Mouse (Mus musculus): Measurements from ENCODE around the gene Cdca3. TPM values are rescaled to one million over a fixed set of nuclear protein-coding genes. Genes with fewer than 3 reads are reported as not detected.
A peak's percentile ranks its signal among the peaks of the same experiment; 100 is the strongest.
"Not testable (repeated sequence)": the region's sequence is repeated elsewhere in the genome, so short reads cannot be mapped to it uniquely, and the experiment has no call there.

The Cdca3 gene
- polyA plus RNA-seq, 1 experiment from 2014 or later: 35.3 TPM

DNA sequence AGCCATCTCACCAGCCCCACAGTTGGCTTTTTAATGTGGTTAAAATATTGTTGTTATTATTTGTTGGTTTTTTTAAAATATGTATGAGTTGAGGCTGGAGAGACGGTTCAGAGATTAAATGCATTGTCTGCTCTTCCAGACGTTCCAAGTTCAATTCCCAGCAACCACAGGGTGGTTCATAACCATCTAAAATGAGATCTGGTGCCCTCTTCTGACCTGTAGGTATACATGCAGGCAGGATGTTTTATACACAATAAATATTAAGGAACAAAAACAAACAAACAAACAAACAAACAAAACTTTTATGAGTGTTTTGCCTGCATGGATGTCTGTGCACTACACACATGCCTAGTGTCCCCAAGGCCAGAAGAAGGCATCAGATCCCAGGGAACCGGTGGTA is 26.3 kb upstream of the Cdca3 start:
- ATAC-seq (ENCODE audit: low FRiP score, low read depth): no peak

DNA sequence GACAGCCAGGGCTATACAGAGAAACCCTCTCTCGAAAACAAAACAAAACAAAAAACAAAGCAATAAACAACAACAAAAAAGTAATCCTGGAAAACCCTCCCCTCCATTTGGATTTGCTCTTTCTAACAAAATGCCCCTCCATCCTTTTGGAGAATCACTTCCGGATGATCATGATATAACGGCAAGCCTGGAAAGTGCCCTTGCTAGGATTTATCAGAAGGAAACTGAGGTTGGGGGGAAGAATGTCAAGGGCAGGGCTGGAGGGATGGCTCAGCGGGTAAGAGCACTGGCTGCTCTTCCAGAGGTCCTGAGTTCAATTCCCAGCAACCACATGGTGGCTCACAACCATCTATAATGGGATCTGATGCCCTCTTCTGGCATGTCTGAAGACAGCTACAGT is 25.7 kb upstream of the Cdca3 start:
- H3K36me3 ChIP-seq; H3K27me3 ChIP-seq; H3K4me3 ChIP-seq; H3K27ac ChIP-seq (replicated peaks); H3K4me2 ChIP-seq; H3K9ac ChIP-seq; ATAC-seq (ENCODE audit: low FRiP score, low read depth); H3K9me3 ChIP-seq: not testable (repeated sequence)
- peaks cover 25% of the 10 kb centered on the region for H3K4me1 ChIP-seq (replicated peaks)
- 93% methylated on average over 4 of the region's 4 CpGs for WGBS

More for the DNA sequence above, 26.3 kb upstream of the Cdca3 start:
- no peak overlapping the region for H3K4me3 ChIP-seq
- peaks cover 19% of the 10 kb centered on the region for H3K4me1 ChIP-seq (replicated peaks)
- H3K36me3 ChIP-seq: no peaks in the 10 kb centered on the region
- 80% methylated on average over 3 of the region's 3 CpGs for WGBS
- no peak overlapping the region for H3K27ac ChIP-seq (replicated peaks)
- H3K9ac ChIP-seq: no peak overlapping the region
- H3K27me3 ChIP-seq: no peaks in the 10 kb centered on the region
- H3K4me2 ChIP-seq: no peak overlapping the region
- no peaks in the 10 kb centered on the region for H3K9me3 ChIP-seq

DNA sequence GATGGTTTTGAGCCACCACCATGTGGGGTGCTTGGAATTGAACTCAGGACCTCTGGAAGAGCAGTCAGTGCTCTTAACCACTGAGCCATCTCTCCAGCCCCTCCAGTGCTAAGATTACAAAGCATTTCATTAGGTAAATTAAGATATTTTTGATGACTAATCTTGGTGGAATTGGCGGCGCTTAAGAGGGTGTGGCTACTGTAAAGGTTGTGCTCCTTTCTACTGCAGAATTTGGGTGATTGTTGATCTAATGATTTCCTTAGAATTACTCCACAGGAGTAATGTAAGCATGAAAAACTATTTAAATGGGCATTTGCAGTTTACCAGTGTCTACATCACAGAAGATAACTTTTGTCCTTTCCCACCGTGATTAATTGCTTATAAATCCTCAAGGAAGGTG is 25.0 kb upstream of the Cdca3 start:
- 92% methylated on average over 3 of the region's 3 CpGs for WGBS
- Histone ChIP-seq H3K9me3 (no peaks in the 10 kb centered on the region), H3K27me3 (no peaks in the 10 kb centered on the region), H3K36me3 (no peaks in the 10 kb centered on the region), H3K4me1 (replicated peaks) (peaks cover 32% of the 10 kb centered on the region), H3K27ac (replicated peaks) (no peak overlapping the region), H3K4me3 (no peak overlapping the region), H3K4me2 (no peak overlapping the region), H3K9ac (no peak overlapping the region)
- ATAC-seq (ENCODE audit: low FRiP score, low read depth): no peak

DNA sequence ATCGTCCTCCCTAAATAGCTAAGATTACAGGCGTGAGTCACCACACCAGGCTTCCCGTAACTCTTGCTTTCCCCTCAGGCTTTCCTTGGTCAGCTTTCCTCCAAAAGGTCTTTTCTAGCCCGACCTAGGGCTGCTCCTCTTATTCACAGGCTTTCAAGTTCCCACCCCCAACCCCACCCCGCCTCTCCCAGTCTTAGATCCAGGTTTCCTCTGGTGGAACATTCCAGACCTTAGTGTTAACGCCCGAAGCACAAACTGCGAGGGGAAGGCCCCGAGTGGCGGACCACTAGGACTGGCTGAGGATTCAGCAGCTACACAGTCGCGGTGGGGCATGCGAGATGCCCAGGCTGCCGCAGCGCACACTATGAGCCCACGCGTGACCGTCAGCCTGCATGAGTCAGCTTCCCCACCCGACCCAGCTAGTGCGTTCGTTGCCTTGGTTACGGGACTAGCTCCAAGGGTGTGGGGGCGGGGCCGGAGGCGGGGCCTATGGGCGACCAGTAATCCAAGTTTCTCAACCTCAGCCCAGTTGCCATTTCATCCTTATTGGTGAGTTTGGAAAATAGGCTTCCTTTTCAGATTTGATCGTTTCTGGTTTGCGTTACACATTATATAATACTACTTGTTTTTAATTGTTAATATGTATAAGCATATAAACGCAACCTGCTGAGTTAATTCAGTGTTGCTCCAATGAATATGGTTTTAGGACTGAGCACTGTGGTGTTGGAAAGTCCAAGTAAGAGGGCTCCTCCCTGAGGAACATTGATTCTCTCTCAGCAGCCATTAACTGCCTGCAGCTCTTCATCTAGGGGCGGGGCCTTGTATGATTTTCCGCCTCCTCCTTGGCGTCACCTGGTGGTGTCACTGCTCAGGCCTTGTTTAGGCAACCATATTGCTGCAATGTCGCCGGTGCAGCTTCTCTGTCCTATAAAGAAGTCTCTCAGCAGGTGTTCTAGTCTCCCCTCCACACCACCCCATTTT is 23.7 kb upstream of the Cdca3 start:
- Histone ChIP-seq H3K36me3 (no peaks in the 10 kb centered on the region), H3K27me3 (no peaks in the 10 kb centered on the region), H3K4me1 (replicated peaks) (peaks cover 42% of the 10 kb centered on the region), H3K9ac (peak overlapping the region; percentile 47), H3K4me2 (peak overlapping the region; percentile 89), H3K27ac (replicated peaks) (peak overlapping the region; percentile 92), H3K9me3 (no peaks in the 10 kb centered on the region), H3K4me3 (peak overlapping the region; percentile 50)
- peak; percentile 88 for ATAC-seq (ENCODE audit: low FRiP score, low read depth)
- WGBS: 2% methylated on average over 34 of the region's 34 CpGs

DNA sequence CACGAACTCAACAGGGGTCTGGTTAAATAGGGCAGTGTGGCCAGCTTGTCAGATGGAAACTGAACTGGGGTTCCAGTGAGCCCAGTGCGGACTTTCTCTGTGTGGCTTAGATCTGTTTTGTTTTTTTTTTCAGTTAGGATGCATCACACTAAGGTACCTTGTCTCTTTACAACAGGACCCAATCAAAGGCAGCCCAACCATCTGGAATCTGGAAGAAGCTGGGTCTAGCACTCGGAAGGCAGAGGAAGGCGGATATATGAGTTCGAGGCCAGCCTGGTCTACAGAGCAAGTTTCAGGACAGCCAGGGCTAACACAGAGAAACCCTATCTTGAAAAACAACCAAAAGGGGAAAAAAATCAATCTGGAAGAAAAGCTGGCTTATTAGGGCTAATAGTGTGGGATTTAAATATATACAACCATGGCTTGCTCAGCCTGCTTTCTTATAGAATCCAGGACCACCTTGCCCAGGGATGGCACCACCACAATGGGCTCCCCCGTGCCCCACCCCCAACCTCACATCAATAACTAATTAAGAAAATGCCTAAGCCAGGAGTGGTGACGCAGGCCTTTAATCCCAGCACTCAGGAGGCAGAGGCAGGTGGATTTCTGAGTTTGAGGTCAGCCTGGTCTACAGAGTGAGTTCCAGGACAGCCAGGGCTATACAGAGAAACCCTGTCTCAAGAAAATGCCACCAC is 22.8 kb upstream of the Cdca3 start:
- Histone ChIP-seq H3K4me2 (peak overlapping the region; percentile 89), H3K9ac (no peak overlapping the region; the same call in 1 of the 2 replicates), H3K36me3 (peaks cover 4% of the 10 kb centered on the region; the same call in 1 of the 2 replicates), H3K4me1 (replicated peaks) (peaks cover 43% of the 10 kb centered on the region), H3K9me3 (no peaks in the 10 kb centered on the region), H3K27me3 (no peaks in the 10 kb centered on the region), H3K27ac (replicated peaks) (peak overlapping the region; percentile 92), H3K4me3 (0 out of 2 replicates have a peak overlapping the region, but pooled peaks have one; percentile 50)
- WGBS: 69% methylated on average over 7 of the region's 7 CpGs
- no peak for ATAC-seq (ENCODE audit: low FRiP score, low read depth)

DNA sequence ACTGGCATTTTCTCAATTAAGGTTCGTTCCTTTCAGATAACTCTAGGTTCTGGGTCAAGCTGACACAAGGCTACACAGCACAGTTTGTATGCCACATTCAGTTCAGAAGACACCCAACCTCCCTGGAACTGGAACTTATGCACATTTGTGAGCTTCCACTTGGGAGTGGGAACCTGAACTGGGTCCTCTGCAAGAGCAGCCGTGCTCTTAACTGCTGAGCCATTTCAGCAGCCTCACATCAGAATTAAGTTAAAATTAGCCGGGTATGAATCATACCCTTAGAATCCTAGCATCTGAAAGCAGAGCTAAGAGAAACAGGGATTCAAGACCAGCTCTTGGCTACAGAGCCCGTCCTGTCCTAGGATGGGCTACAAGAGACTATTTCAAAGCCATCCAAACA is 22.0 kb upstream of the Cdca3 start:
- Histone ChIP-seq H3K9me3 (no peaks in the 10 kb centered on the region), H3K27me3 (no peaks in the 10 kb centered on the region), H3K9ac (no peak overlapping the region), H3K4me2 (no peak overlapping the region), H3K4me1 (replicated peaks) (peaks cover 50% of the 10 kb centered on the region), H3K36me3 (peaks cover 8% of the 10 kb centered on the region; the same call in 1 of the 2 replicates), H3K27ac (replicated peaks) (no peak overlapping the region), H3K4me3 (no peak overlapping the region)
- no peak for ATAC-seq (ENCODE audit: low FRiP score, low read depth)
- 88% methylated on average over 4 of the region's 4 CpGs for WGBS

DNA sequence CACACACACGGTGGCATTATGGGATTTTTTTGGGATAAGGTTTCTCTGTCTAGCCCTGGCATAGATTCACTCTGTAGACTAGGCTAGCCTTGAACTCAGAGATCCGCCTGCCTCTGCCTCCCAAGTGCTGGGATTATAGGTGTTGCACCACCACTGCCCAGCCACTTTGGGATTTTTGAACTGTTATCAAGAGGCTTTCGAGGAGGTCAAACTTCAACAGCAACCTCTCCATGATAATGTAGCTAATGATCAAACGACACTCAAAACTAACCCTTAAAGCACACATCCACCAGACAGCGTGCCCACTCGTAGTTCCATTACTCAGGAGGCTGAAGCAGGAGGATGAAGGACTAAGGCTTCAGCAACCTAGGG is 21.4 kb upstream of the Cdca3 start:
- peak overlapping the region; percentile 85 for H3K4me2 ChIP-seq
- H3K4me1 ChIP-seq (replicated peaks): peaks cover 57% of the 10 kb centered on the region
- ATAC-seq (ENCODE audit: low FRiP score, low read depth): no peak
- WGBS: 86% methylated on average over 6 of the region's 6 CpGs
- H3K9ac ChIP-seq: no peak overlapping the region
- peak overlapping the region; percentile 76; the same call in 1 of the 2 replicates for H3K27ac ChIP-seq (replicated peaks)
- peaks cover 8% of the 10 kb centered on the region; the same call in 1 of the 2 replicates for H3K36me3 ChIP-seq
- no peaks in the 10 kb centered on the region for H3K9me3 ChIP-seq
- H3K27me3 ChIP-seq: no peaks in the 10 kb centered on the region
- H3K4me3 ChIP-seq: peak overlapping the region; percentile 46

DNA sequence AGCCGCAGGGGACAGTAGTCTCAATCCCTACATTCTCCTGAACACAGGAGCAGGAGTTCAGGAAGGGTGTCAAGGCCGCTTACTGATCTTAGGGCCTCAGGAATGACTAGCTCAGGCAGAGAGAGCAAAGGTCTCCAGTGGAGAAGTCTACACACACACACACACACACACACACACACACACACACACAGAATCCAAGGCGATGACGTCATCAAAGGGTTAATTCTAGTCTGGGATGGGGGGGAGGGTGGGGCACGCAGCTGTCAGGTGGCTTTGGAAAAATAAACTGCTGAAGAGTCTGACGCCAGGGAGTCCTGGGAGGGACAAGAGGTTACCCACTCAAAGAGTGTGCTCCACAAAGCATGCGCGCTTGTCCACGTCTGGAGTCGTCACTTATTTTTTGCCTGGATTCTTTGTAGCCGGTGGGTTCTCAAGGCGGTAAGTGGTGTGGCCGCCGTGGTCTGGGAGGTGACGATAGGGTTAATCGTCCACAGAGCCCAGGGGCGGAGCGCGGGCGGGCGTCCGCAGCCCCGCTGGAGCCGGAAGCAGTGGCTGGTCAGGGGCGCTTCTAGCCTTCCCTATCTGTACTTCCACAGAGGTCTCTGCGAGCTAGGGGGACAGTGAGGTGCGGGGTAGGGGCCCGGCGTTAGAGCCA is 20.9 kb upstream of the Cdca3 start, which contains the start of gene Spsb2:
Gene Spsb2 (plus strand): TSS at position 304 of the 655 bp plus-strand sequence.
- Histone ChIP-seq H3K4me2 (peak within 1 kb of the TSS; percentile 85), H3K27me3 (no peaks in the 10 kb centered on the region), H3K9me3 (no peaks in the 10 kb centered on the region), H3K36me3 (peaks cover 8% of the 10 kb centered on the region; the same call in 1 of the 2 replicates), H3K9ac (peak within 1 kb of the TSS; percentile 48), H3K4me1 (replicated peaks) (peaks cover 59% of the 10 kb centered on the region), H3K27ac (replicated peaks) (peak within 1 kb of the TSS; percentile 76), H3K4me3 (peak within 1 kb of the TSS; percentile 46)
- 5% methylated on average over 29 of the region's 29 CpGs for WGBS
- ATAC-seq (ENCODE audit: low FRiP score, low read depth): peak; percentile 17; the same call in 1 of the 2 replicates

DNA sequence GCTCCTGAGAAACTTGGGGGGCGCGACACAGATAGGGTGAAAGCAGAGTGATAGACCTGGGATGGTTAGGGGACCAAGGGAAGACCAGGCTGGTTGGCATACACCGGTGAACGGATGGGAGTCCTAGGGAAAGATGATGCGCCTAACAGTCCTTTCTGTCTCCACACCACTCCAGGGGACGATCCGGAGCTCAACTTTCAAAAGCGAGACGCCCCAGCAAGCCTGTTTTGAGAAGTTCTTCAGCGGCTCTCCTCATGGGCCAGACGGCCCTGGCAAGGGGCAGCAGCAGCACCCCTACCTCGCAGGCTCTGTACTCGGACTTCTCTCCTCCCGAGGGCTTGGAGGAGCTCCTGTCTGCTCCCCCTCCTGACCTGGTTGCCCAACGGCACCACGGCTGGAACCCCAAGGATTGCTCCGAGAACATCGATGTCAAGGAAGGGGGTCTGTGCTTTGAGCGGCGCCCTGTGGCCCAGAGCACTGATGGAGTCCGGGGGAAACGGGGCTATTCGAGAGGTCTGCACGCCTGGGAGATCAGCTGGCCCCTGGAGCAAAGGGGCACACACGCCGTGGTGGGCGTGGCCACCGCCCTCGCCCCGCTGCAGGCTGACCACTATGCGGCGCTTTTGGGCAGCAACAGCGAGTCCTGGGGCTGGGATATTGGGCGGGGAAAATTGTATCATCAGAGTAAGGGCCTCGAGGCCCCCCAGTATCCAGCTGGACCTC is 20.1 kb upstream of the Cdca3 start:
- no peaks in the 10 kb centered on the region for H3K9me3 ChIP-seq
- under 1% methylated on average over 35 of the region's 35 CpGs for WGBS
- peak overlapping the region; percentile 48 for H3K9ac ChIP-seq
- H3K4me1 ChIP-seq (replicated peaks): peaks cover 61% of the 10 kb centered on the region
- peaks cover 8% of the 10 kb centered on the region; the same call in 1 of the 2 replicates for H3K36me3 ChIP-seq
- peak overlapping the region; percentile 85 for H3K4me2 ChIP-seq
- peak overlapping the region; percentile 46 for H3K4me3 ChIP-seq
- H3K27me3 ChIP-seq: no peaks in the 10 kb centered on the region
- peak overlapping the region; percentile 76 for H3K27ac ChIP-seq (replicated peaks)
- peak; percentile 1; the same call in 1 of the 2 replicates for ATAC-seq (ENCODE audit: low FRiP score, low read depth)

DNA sequence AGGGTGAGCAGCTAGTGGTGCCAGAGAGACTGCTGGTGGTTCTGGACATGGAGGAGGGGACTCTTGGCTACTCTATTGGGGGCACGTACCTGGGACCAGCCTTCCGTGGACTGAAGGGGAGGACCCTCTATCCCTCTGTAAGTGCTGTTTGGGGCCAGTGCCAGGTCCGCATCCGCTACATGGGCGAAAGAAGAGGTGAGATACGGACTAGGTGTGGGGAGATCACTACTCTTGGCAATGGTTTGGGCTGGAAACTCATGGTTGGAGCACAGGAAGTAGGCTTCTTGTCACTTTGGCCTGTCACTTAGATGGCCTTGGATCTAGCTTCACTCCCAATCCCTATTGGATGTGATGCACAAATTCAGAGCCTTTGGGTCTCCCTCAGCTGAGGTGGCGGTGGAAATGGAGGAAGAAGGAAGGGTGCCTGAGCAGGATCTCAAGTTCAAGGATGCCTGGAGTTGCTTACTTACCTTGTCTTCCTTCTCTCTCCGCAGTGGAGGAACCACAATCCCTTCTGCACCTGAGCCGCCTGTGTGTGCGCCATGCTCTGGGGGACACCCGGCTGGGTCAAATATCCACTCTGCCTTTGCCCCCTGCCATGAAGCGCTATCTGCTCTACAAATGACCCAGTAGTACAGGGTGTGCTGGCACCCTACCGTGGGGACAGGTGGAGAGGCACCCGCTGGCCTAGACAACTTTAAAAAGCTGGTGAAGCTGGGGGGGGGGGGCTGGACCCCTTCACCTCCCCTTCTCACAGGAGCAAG is 19.4 kb upstream of the Cdca3 start:
- Histone ChIP-seq H3K4me3 (peak overlapping the region; percentile 46), H3K9me3 (no peaks in the 10 kb centered on the region), H3K4me1 (replicated peaks) (peaks cover 68% of the 10 kb centered on the region), H3K9ac (peak overlapping the region; percentile 48), H3K27me3 (no peaks in the 10 kb centered on the region), H3K36me3 (peaks cover 8% of the 10 kb centered on the region; the same call in 1 of the 2 replicates), H3K4me2 (peak overlapping the region; percentile 85), H3K27ac (replicated peaks) (0 out of 2 replicates have a peak overlapping the region, but pooled peaks have one; percentile 76)
- ATAC-seq (ENCODE audit: low FRiP score, low read depth): no peak
- WGBS: 43% methylated on average over 14 of the region's 14 CpGs

Data from hindbrain, embryonic 15.5 days (tissue).